Mouse (Mus musculus) ES-E14 (cell line): ENCODE data around the gene Insr. TPM values are rescaled to one million over a fixed set of nuclear protein-coding genes. Genes with fewer than 3 reads are reported as not detected.

Experiments
- DNase-seq: peaks from one replicate; pipeline ENCODE4 v3.0.0-alpha.2; 2013; ENCODE audit warnings: low read depth, low spot score
- H3K27ac ChIP-seq: 2 replicates; pipeline ENCODE4 v1.5.1; 2012; ENCODE audit warnings: low read depth, mild to moderate bottlenecking, low read length, moderate library complexity, mixed read lengths; ENCODE audit not compliant: poor library complexity, insufficient read depth, severe bottlenecking
- H3K36me3 ChIP-seq: 2 replicates; pipeline ENCODE4 v1.6.1; 2012; ENCODE audit warnings: mild to moderate bottlenecking, low read length, moderate library complexity, mixed read lengths; ENCODE audit not compliant: control insufficient read depth, poor library complexity, insufficient read depth, severe bottlenecking
- H3K4me1 ChIP-seq, 2 experiments: fragments of 150-350 bp in 1 of 2; sonication (generic) in 1 of 2; 2 replicates each; pipeline ENCODE4 v1.6.1; 2012; ENCODE audit warnings: low read length in 2 of 2, mild to moderate bottlenecking in 1 of 2, mixed read lengths in 1 of 2; ENCODE audit not compliant: control insufficient read depth in 2 of 2, insufficient read depth in 2 of 2, poor library complexity in 1 of 2
- H3K4me3 ChIP-seq, 2 experiments: fragments of 150-350 bp in 1 of 2; sonication (generic) in 1 of 2; 2 replicates each; pipeline ENCODE4 v1.5.1; 2012; ENCODE audit warnings: low read length in 2 of 2, low read depth in 1 of 2, mild to moderate bottlenecking in 1 of 2, mixed read lengths in 1 of 2; ENCODE audit not compliant: insufficient read depth in 1 of 2, poor library complexity in 1 of 2, severe bottlenecking in 1 of 2
- H3K9ac ChIP-seq: 2 replicates; pipeline ENCODE4 v1.6.1; 2012; ENCODE audit warnings: low read depth, mild to moderate bottlenecking, low read length, mixed read lengths; ENCODE audit not compliant: poor library complexity, insufficient read depth, severe bottlenecking
- H3K9me3 ChIP-seq: fragments of 150-350 bp; sonication (generic); 2 replicates; pipeline ENCODE4 v1.6.1; 2012; ENCODE audit warnings: low read depth, mild to moderate bottlenecking, low read length; ENCODE audit not compliant: control insufficient read depth, insufficient read depth
- CHD2 ChIP-seq: IDR thresholded peaks from 2 replicates; pipeline ENCODE4 v1.6.1; 2014; ENCODE audit warnings: mild to moderate bottlenecking, low read depth, low read length, inconsistent platforms
- HCFC1 ChIP-seq: IDR thresholded peaks from 2 replicates; pipeline ENCODE4 v1.6.1; 2012; ENCODE audit warnings: low read length, inconsistent platforms, borderline replicate concordance; ENCODE audit not compliant: insufficient read depth
- MAFK ChIP-seq: IDR thresholded peaks from 2 replicates; pipeline ENCODE4 v1.6.1; 2014; ENCODE audit warnings: mild to moderate bottlenecking, low read depth, low read length, inconsistent platforms; ENCODE audit not compliant: insufficient read depth
- ZC3H11A ChIP-seq: IDR thresholded peaks from 2 replicates; pipeline ENCODE4 v1.6.1; 2012; ENCODE audit warnings: low read depth, mild to moderate bottlenecking, inconsistent platforms, low read length, borderline replicate concordance
- ZNF384 ChIP-seq: IDR thresholded peaks from 2 replicates; pipeline ENCODE4 v1.6.1; 2012; ENCODE audit warnings: low read depth, low read length, inconsistent platforms
- in situ Hi-C, 2 experiments: fragments of 600-800 bp; cut with MboI; formaldehyde crosslinking; loops; one replicate each; pipeline ENCODE4 v1.15.1; 2025; ENCODE audit warnings: low sequenced_read_pairs in 2 of 2, inconsistent platforms in 1 of 2; ENCODE audit not compliant: unreplicated experiment in 2 of 2
- total RNA-seq: library from RNA; depleted of rRNA; stranded (reverse); fragments of 300-350 nt; gene quantifications from 2 replicates; pipeline ENCODE4 v1.2.3, GENCODE M21; 2012

The Insr gene
- total RNA-seq, 1 experiment, result 9.3 TPM

DNA sequence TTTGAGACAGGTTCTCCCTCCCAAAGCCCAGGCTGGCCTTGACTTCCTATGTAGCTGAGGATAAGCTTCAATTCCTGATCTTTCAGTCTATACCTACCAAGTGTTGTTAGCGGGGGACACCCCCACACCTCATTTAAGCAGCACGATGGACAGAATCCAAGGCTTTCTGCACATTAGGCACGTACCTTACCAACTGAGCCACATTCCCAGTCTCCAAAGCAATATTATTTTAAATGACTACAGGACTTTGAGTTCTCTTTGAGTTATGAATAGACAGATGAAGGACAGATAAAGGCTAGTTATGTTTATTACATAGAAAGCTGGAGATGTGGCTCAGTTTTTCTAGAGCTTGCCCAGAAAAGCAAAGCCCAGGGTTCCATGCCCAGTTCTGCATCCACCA lies 5.6 kb downstream of the Insr start:
- DNase-seq, result no peak
- in situ Hi-C loops, result no loop called here
- Histone ChIP-seq H3K4me3 (no peak overlapping the region), H3K27ac (no peak overlapping the region), H3K4me1 (peaks cover 0 to 3% of the 10 kb centered on the region in 2 experiments; a peak in 2 of 4 replicates), H3K9ac (no peak overlapping the region), H3K36me3 (peaks cover 3% of the 10 kb centered on the region; the same call in 1 of the 2 replicates), H3K9me3 (no peaks in the 10 kb centered on the region)
- TF ChIP-seq MAFK (no peak), ZNF384 (no peak), CHD2 (no peak), HCFC1 (no peak), ZC3H11A (no peak)

DNA sequence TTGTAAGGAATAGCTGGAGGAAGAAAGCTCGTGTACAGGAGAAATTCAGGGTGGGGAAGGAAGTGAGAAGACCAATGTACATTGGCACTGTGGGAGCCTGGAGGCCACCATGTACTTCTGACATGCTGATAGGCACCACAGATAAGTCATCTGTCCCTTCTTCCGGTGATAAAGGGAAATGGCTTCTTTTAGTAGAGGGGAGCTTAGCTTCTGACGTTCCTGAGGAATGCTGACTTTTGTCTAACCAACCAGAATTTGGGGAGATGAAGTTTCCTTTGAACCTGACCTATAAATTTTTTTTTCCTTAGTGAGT lies 12.0 kb downstream of the Insr start:
- H3K27ac ChIP-seq, result no peak overlapping the region
- H3K36me3 ChIP-seq, result no peaks in the 10 kb centered on the region
- no peaks in the 10 kb centered on the region for H3K9me3 ChIP-seq
- in situ Hi-C loops, result no loop called here
- H3K4me1 ChIP-seq, result no peaks in the 10 kb centered on the region
- H3K4me3 ChIP-seq, result no peak overlapping the region
- no peak for DNase-seq
- TF ChIP-seq CHD2, result no peak
- TF ChIP-seq HCFC1, result no peak
- no peak for TF ChIP-seq MAFK
- TF ChIP-seq ZNF384, result no peak
- no peak for TF ChIP-seq ZC3H11A
- no peak overlapping the region for H3K9ac ChIP-seq

DNA sequence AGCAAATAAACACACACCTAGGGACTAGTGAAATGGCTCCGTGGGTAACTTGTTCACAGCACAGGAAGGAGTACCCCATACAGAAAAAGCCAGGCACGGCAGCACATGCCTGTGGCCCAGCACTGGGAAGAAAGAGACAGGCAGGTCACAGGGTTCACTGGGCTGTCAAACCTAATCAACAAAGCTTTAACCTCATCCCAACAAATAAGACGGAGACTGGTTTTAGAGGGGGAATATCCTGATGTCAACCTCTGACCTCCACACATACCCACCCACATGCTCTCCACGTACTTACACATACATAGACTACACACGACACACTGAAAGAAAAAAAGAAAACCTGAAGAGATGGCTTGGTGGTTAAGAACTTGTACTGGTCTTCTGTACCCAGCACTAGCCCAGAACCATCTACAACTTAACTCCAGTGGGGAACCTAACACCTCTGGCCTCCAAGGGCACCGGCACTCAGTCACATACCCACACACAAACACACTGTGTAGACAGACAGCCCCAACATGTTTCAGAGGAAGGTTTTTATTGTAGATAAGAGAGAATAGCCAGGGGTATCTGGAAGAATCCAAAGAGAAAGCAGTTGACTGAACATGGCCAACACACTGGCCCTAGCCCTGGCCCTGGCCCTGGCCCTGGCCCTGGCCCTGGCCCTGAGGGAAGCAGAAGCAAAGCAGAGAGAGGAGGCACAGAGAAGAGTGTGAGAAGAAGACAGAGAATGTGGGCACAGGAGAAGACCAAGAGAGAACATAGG lies 12.6 kb downstream of the Insr start:
- no peak for TF ChIP-seq HCFC1
- H3K36me3 ChIP-seq, result no peaks in the 10 kb centered on the region
- no peaks in the 10 kb centered on the region for H3K4me1 ChIP-seq
- no peak for DNase-seq
- H3K27ac ChIP-seq, result no peak overlapping the region
- no peak overlapping the region for H3K4me3 ChIP-seq
- in situ Hi-C loops, result no loop called here
- H3K9ac ChIP-seq, result no peak overlapping the region
- H3K9me3 ChIP-seq, result no peaks in the 10 kb centered on the region

DNA sequence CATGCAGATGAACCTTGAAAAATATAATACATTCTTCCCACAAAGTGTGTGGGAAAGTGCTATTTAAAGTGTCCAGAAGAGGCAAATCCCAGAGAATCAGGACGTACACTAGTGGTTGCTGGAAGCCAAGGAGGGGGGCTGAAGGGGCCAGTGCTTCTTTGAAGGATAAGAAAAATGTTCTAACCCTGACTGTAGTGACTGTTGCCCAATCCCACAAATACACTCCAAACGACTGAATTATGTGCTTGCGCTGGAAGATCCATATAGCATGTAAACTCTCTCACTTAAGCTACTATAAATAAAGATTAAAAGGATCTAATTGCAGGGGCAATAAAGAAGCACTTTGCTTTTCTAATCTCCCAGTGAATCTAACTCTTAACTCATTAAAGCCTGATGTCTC lies 14.2 kb downstream of the Insr start:
- Histone ChIP-seq H3K36me3 (no peaks in the 10 kb centered on the region), H3K9ac (no peak overlapping the region), H3K9me3 (no peaks in the 10 kb centered on the region), H3K27ac (no peak overlapping the region), H3K4me3 (no peak overlapping the region), H3K4me1 (no peaks in the 10 kb centered on the region)
- in situ Hi-C loops, result no loop called here
- DNase-seq, result no peak
- TF ChIP-seq CHD2 (no peak), HCFC1 (no peak), MAFK (no peak), ZC3H11A (no peak), ZNF384 (no peak)

DNA sequence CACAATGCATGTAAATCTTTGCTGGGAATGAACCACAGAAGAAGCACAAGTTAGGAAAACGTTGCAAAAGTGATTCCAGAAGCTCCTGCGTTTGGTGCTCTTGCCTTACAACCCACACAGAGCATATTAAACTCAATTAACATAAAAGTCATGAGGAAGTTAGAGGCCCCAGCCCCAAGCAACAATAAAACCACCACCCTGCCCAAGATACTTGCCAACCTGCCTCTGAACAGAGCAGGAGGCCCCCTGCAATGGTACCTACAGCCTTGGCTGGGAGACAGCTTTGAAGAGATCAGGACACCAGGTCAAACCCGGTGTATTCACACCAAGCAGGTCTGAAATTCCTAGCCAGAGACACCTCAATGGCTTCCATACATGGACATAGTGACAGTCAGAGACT lies 16.6 kb downstream of the Insr start:
- H3K4me3 ChIP-seq, result no peak overlapping the region
- in situ Hi-C loops, result no loop called here
- H3K4me1 ChIP-seq, result no peaks in the 10 kb centered on the region
- H3K27ac ChIP-seq, result no peak overlapping the region
- H3K36me3 ChIP-seq, result peaks cover 5% of the 10 kb centered on the region; the same call in 1 of the 2 replicates
- TF ChIP-seq MAFK (no peak), ZC3H11A (no peak)
- no peaks in the 10 kb centered on the region for H3K9me3 ChIP-seq
- no peak overlapping the region for H3K9ac ChIP-seq
- DNase-seq, result no peak
